Mouse (Mus musculus): ENCODE data around the gene Gm4969.

- TF ChIP-seq CTCF (IDR thresholded peaks at IDR 0.05; ENCODE audit: insufficient read depth, low read length) (no peak), POLR2A (IDR thresholded peaks at IDR 0.05; ENCODE audit: borderline replicate concordance, extremely low read depth, low read depth, low read length) (no peak)
Measured at GRCm38 (mm10) chr7:19094471-19094825, 23.7 kb downstream of the Gm4969 start, which contains the start of gene Six5.

Data from lung, adult 2 months (tissue).